In the genomic region with DNA sequence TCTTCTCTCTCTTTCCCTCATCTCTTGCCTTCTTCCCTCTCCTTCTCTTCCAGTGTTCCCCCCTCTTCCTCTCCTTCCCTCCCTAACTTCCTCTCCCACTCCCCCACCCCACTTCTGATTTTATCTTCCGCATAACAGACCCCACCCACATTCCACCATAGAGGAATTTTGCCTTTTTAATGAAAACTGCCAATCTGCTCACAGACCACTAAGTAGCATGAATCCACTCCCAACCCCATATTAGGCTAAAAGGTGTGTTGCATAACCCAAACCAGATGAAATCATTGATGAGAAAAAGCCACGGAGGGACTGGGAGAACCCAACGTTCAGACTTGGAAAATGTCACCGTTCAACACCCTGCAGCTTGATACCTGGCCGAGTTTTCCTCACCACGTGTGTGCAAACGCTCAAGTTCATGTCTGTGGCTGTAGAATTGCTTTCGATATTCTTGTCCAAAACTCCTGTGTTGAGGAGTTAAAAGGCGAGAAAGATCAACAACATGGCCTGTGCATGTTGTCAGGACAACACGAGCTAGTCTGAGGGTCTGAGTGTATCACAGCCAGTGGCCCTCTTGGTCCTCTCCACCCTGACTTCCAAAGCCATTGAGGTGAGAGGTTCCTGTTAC, we compare ENCODE assay signal across 10 mouse cellular contexts. TPM values are rescaled to one million over a fixed set of nuclear protein-coding genes. Genes with fewer than 3 reads are reported as not detected.
DNase-seq lines count a peak whose midpoint lies in the region; ATAC-seq and TF ChIP-seq lines count a peak whose summit lies in the region.
"Had no signal": no experiment of that assay in that cellular context is flagged by ENCODE, and none has a peak within 500 bp of the region (broad histone marks: within the 10 kb centered on the region; RNA-seq: fewer than 3 reads in every experiment).

No protein-coding gene starts in this region.

- no peak overlapping the region for H3K9ac ChIP-seq in lung, embryonic 16.5 days (ENCODE audit: low read length)
- H3K9ac ChIP-seq in heart, embryonic 15.5 days = 0 out of 2 replicates have a peak overlapping the region, but pooled peaks have one; percentile 33
- H3K9ac ChIP-seq in stomach, postnatal 0 days (ENCODE audit: low read length) = no peak overlapping the region
- H3K9ac ChIP-seq: midbrain, embryonic 12.5 days had no signal

- no peak overlapping the region for H3K4me2 ChIP-seq in lung, embryonic 16.5 days (ENCODE audit: low read depth, low read length)
- H3K4me2 ChIP-seq in heart, embryonic 15.5 days = peak overlapping the region; percentile 42
- no peak overlapping the region for H3K4me2 ChIP-seq in stomach, postnatal 0 days (replicated peaks; ENCODE audit: low read depth)
- H3K4me2 ChIP-seq: midbrain, embryonic 12.5 days had no signal

- H3K4me1 ChIP-seq in lung, embryonic 16.5 days (replicated peaks; ENCODE audit: control insufficient read depth, insufficient read depth, low read length) = peaks cover 68% of the 10 kb centered on the region
- H3K4me1 ChIP-seq in heart, embryonic 15.5 days (replicated peaks) = peaks cover 92% of the 10 kb centered on the region
- peaks cover 5% of the 10 kb centered on the region for H3K4me1 ChIP-seq in stomach, postnatal 0 days (replicated peaks; ENCODE audit: control insufficient read depth, insufficient read depth)

- peak; percentile 92 for DNase-seq in heart, adult 11 months
- no peak for DNase-seq in heart, postnatal 4 days
- no peak for DNase-seq in lung, postnatal 14 days
- DNase-seq in stomach, postnatal 0 days (ENCODE audit: low spot score) = no peak
- DNase-seq in T-cell, adult 2 months (ENCODE audit: low spot score) = no peak
- DNase-seq in frontal cortex, adult 2 months (ENCODE audit: extremely low spot score in 1 of 2, low spot score in 1 of 2) = no peak
- DNase-seq: cerebellum, adult 11-12 months had no signal

- no peak for TF ChIP-seq CTCF in stomach, postnatal 0 days (IDR thresholded peaks at IDR 0.05; ENCODE audit: low read depth)

- no peaks in the 10 kb centered on the region for H3K27me3 ChIP-seq in lung, embryonic 16.5 days (ENCODE audit: control insufficient read depth, insufficient read depth, low read depth, low read length)
- H3K27me3 ChIP-seq in heart, embryonic 15.5 days = no peaks in the 10 kb centered on the region
- no peaks in the 10 kb centered on the region for H3K27me3 ChIP-seq in stomach, postnatal 0 days (ENCODE audit: control insufficient read depth, insufficient read depth, low read length)
- H3K27me3 ChIP-seq: midbrain, embryonic 12.5 days had no signal

- ATAC-seq in lung, embryonic 16.5 days (ENCODE audit: low read depth) = no peak
- no peak for ATAC-seq in heart, embryonic 15.5 days (replicated peaks; ENCODE audit: insufficient number of reproducible peaks, insufficient read depth, low FRiP score, low read depth)
- no peak for ATAC-seq in stomach, postnatal 0 days (ENCODE audit: low FRiP score, low TSS enrichment)

- TF ChIP-seq EP300 in stomach, postnatal 0 days (optimal IDR thresholded peaks at IDR 0.05) = no peak

- 63% methylated on average over 10 of the region's 10 CpGs for WGBS in lung, embryonic 16.5 days
- 61% methylated on average over 10 of the region's 10 CpGs for WGBS in heart, embryonic 15.5 days
- WGBS in stomach, postnatal 0 days = 65% methylated on average over 10 of the region's 10 CpGs

- no peaks in the 10 kb centered on the region for H3K9me3 ChIP-seq in lung, embryonic 16.5 days (ENCODE audit: control insufficient read depth, low read length)
- no peaks in the 10 kb centered on the region for H3K9me3 ChIP-seq in heart, embryonic 15.5 days (replicated peaks)
- H3K9me3 ChIP-seq in stomach, postnatal 0 days (ENCODE audit: control insufficient read depth, low read length) = no peaks in the 10 kb centered on the region
- H3K9me3 ChIP-seq: midbrain, embryonic 12.5 days had no signal

- H3K27ac ChIP-seq in lung, embryonic 16.5 days (ENCODE audit: low read length) = peak overlapping the region; percentile 62
- peak overlapping the region; percentile 90 for H3K27ac ChIP-seq in heart, embryonic 15.5 days
- H3K27ac ChIP-seq in stomach, postnatal 0 days (replicated peaks) = peak overlapping the region; percentile 69; the same call in 1 of the 2 replicates
- H3K27ac ChIP-seq: midbrain, embryonic 12.5 days had no signal

- no peaks in the 10 kb centered on the region; the same call in 1 of the 2 replicates for H3K36me3 ChIP-seq in lung, embryonic 16.5 days (ENCODE audit: control insufficient read depth, insufficient read depth, low read length)
- H3K36me3 ChIP-seq in heart, embryonic 15.5 days = peaks cover 5% of the 10 kb centered on the region; the same call in 1 of the 2 replicates
- no peaks in the 10 kb centered on the region; the same call in 1 of the 2 replicates for H3K36me3 ChIP-seq in stomach, postnatal 0 days (ENCODE audit: control insufficient read depth, insufficient read depth, low read length)

- no peak overlapping the region for H3K4me3 ChIP-seq in lung, embryonic 16.5 days (ENCODE audit: low read length)
- no peak overlapping the region for H3K4me3 ChIP-seq in heart, embryonic 15.5 days
- H3K4me3 ChIP-seq in stomach, postnatal 0 days (ENCODE audit: low read depth, low read length) = no peak overlapping the region
- H3K4me3 ChIP-seq: midbrain, embryonic 12.5 days had no signal

RNA-seq across cellular contexts. Expression of gene Mbnl2, which starts 13.0 kb away (rescaled TPM):
- total RNA-seq in heart, postnatal 4 days (2021) = 100 to 1,000 TPM; 193 TPM
- 162 and 164 TPM in 2 replicates for polyA plus RNA-seq in lung, embryonic 16.5 days (2015; fragmentation: Nextera tagmentation; extraction: Ambion mirVana)
- polyA plus RNA-seq in heart, embryonic 15.5 days (2015; fragmentation: Nextera tagmentation; extraction: Ambion mirVana) = 122 and 123 TPM in 2 replicates
- 101 and 104 TPM in 2 replicates for polyA plus RNA-seq in stomach, postnatal 0 days (2015; fragmentation: Nextera tagmentation; extraction: Ambion mirVana)
- 108 and 118 TPM in 2 replicates for polyA plus RNA-seq in frontal cortex, adult 2 months (2012; rRNA removed)
